Mouse (Mus musculus) forebrain, postnatal 0 days (tissue): ENCODE measurements around the gene Cldn14. TPM values are rescaled to one million over a fixed set of nuclear protein-coding genes. Genes with fewer than 3 reads are reported as not detected.

Experiments
- ATAC-seq: fragments of 200-750 bp; cut with Nextera tagmentation; 2 replicates; pipeline ENCODE4 v1.8.0; 2017; ENCODE audit warnings: mild to moderate bottlenecking, moderate library complexity
- DNase-seq: peaks from one replicate; pipeline ENCODE4 v3.0.0-alpha.2; 2015
- H3K27ac ChIP-seq: fragments of 300-500 bp; sonication (generic); 2 replicates; pipeline ENCODE4 v1.5.1; 2014; ENCODE audit warnings: low read depth, mild to moderate bottlenecking, antibody characterized with exemption, low read length, moderate library complexity, mixed read lengths
- H3K27me3 ChIP-seq: fragments of 300-500 bp; sonication (generic); 2 replicates; pipeline ENCODE4 v1.6.1; 2014; ENCODE audit warnings: mild to moderate bottlenecking, low read length, mixed read lengths; ENCODE audit not compliant: insufficient read depth
- H3K36me3 ChIP-seq: fragments of 300-500 bp; sonication (generic); 2 replicates; pipeline ENCODE4 v1.6.1; 2014; ENCODE audit warnings: mild to moderate bottlenecking, moderate library complexity; ENCODE audit not compliant: insufficient read depth
- H3K4me1 ChIP-seq: fragments of 300-500 bp; sonication (generic); 2 replicates; pipeline ENCODE4 v1.6.1; 2014; ENCODE audit warnings: antibody characterized with exemption; ENCODE audit not compliant: insufficient read depth
- H3K4me2 ChIP-seq: fragments of 300-500 bp; sonication (generic); 2 replicates; pipeline ENCODE4 v1.6.1; 2014; ENCODE audit warnings: low read depth, mild to moderate bottlenecking, moderate library complexity
- H3K4me3 ChIP-seq: fragments of 300-500 bp; sonication (generic); 2 replicates; pipeline ENCODE4 v1.5.1; 2014; ENCODE audit warnings: low read depth, low read length, mixed read lengths
- H3K9ac ChIP-seq: fragments of 300-500 bp; sonication (generic); 2 replicates; pipeline ENCODE4 v1.6.1; 2014; ENCODE audit warnings: mild to moderate bottlenecking
- H3K9me3 ChIP-seq: fragments of 300-500 bp; sonication (generic); 2 replicates; pipeline ENCODE4 v1.6.1; 2016; ENCODE audit warnings: low read length
- CTCF ChIP-seq: sonication (generic); IDR thresholded peaks from 2 replicates; pipeline ENCODE4 v1.5.1; 2016; ENCODE audit warnings: antibody characterized with exemption, control low read depth, low read depth
- WGBS: fragments of 180-500 bp; shearing (Covaris S2); extraction: QIAGEN DNeasy Blood & Tissue Kit; methylation state at CpG from one replicate; pipeline ENCODE4 v1.1.7; 2014; 5-methylcytosine and 5-hydroxymethylcytosine counted together
- polyA plus RNA-seq: library from polyadenylated mRNA; unstranded; fragments of >200 nt; fragmentation: Nextera tagmentation; extraction: Ambion mirVana; gene quantifications from 2 replicates; pipeline ENCODE4 v1.2.1, GENCODE M21; 2015
- total RNA-seq: library from RNA; depleted of rRNA; stranded (reverse); fragments of >200 nt; gene quantifications from 2 replicates; pipeline ENCODE4 v1.2.3, GENCODE M21; 2014

Gene Cldn14
- total and polyA plus RNA-seq, 2 experiments from 2014 or later = not detected

DNA sequence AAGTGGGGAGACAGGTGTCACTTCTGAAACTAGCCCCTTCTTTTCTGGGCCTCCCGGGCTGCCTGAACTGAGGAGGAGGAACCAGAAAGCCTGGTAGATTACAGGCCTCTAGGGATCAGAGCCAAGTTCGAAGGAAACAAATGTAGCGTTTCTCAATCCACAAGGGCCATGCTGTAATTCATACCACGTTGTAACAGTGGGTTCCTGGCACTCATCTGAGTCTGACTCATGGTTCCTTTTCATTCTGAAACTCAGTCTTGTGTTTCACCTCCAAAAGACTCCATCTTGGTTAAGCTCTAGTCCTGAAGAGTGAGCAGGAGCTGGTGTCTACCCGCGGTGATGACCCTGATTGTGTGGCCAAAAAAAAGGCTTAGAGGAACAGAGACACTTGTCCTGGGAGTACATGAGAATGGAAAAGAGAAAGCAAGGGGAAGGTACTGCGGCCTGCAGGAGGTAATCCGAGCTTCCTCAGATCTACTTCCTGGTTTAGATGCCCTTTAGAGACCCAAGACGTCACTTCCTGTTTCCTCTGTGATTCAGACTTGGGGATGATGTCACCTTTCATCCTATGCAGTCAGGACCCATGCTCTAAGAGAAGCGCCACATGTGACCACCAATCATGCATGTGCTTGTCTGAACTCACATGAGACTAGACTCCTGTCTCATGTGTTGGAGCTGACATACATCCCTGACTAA lies 94.6 kb downstream of the Cldn14 start:
- Histone ChIP-seq H3K4me2 (no peak overlapping the region), H3K4me1 (no peaks in the 10 kb centered on the region), H3K9me3 (no peaks in the 10 kb centered on the region), H3K27me3 (no peaks in the 10 kb centered on the region), H3K36me3 (no peaks in the 10 kb centered on the region), H3K27ac (no peak overlapping the region), H3K4me3 (no peak overlapping the region), H3K9ac (no peak overlapping the region)
- TF ChIP-seq CTCF = no peak
- ATAC-seq = no peak
- no peak for DNase-seq
- 70% methylated on average over 10 of the region's 10 CpGs for WGBS

DNA sequence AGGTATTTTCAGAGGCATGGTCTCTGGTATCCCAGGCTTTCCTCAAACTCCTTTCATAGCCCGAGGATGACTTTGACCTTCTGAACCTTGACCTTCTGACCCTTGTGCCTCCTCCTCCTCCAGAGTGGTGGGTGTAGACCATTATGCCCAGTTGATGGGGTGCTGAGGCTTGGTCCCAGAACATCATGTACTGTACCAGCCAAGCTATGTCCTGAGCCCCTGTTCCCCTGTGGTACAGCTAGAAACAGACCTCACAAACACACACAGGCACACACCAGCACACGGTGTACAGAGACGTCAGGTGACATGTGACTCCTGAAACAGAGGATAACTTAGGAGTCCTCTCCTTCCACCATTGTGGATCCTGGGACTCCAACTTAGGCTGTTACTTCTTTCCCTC lies 95.8 kb downstream of the Cldn14 start:
- no peak overlapping the region for H3K4me2 ChIP-seq
- no peak for TF ChIP-seq CTCF
- WGBS = 84% methylated on average over 3 of the region's 3 CpGs
- ATAC-seq = no peak
- H3K36me3 ChIP-seq = no peaks in the 10 kb centered on the region
- H3K27ac ChIP-seq = no peak overlapping the region
- no peak for DNase-seq
- H3K4me3 ChIP-seq = no peak overlapping the region
- no peaks in the 10 kb centered on the region for H3K4me1 ChIP-seq
- H3K9ac ChIP-seq = no peak overlapping the region
- no peaks in the 10 kb centered on the region for H3K27me3 ChIP-seq
- H3K9me3 ChIP-seq = no peaks in the 10 kb centered on the region

DNA sequence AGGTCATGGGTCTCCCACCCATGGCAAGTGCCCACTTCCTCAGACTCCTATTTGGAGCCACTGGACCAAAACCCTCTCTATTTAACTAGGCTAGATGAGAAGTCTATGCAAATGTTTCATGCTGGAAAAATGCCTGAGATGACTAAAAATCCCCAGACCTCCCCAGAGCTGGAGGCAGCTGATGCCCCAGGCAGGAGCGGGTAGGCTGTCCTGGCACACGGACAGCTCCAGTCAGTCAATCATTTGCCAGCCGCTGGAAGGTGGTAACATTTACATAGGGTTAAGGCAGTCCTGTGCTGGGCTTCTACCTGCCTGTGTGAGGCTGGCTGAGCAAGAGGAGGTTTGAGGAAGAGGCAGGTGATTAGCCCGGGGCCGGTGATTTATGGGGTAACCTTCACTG lies 96.5 kb downstream of the Cldn14 start:
- no peak for TF ChIP-seq CTCF
- Histone ChIP-seq H3K9ac (no peak overlapping the region), H3K4me3 (no peak overlapping the region), H3K27ac (no peak overlapping the region), H3K36me3 (no peaks in the 10 kb centered on the region), H3K4me1 (peaks cover 3% of the 10 kb centered on the region; the same call in 1 of the 2 replicates), H3K27me3 (no peaks in the 10 kb centered on the region), H3K4me2 (no peak overlapping the region), H3K9me3 (no peaks in the 10 kb centered on the region)
- DNase-seq (no peak), ATAC-seq (no peak)
- 52% methylated on average over 5 of the region's 5 CpGs for WGBS

DNA sequence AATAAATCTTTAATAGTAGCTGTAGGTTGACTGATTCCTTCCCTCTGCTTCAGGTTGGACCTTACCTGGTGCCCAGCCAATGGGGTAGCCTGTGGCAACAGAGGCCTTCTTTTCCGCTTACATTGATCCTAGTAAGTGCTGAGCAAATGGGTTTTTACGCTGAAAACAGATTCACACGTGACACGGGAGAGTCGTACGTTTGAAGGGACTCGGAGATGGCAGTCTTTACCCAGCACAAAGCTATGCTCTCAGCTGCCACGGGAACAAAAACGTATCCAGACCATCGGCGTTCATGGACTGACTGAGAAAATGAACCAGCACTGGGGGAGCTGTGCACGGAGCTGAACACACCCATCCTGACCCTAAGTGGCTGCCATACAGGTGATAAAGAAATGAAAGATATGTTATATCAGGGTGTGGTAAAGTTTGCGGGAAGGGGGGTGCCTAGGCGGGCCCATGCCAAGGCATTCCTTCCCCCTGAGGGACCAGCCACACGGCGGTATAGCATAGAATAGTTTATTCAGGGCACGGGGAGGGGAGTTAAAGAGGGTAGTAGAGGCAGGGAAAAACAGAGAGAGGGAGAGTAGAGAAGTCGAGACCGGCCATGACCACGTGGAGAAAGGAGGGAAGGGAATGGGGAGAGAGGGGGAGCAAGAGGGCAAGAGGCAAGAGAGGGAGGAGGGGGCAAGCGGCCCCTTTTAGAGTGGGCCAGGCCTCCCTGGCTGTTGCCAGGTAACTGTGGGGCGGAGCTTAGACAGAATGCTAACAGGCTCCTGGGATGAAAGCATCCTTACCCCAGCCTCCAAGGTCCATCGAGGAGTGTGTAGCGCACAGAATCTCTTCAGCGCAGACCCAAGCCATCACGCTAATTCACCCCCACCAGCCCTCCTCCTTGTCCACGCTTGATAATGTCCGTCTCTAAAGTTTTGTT lies 97.6 kb downstream of the Cldn14 start:
- TF ChIP-seq CTCF = no peak
- no peak overlapping the region for H3K4me3 ChIP-seq
- no peak overlapping the region for H3K9ac ChIP-seq
- DNase-seq (no peak), ATAC-seq (no peak)
- H3K36me3 ChIP-seq = no peaks in the 10 kb centered on the region
- H3K9me3 ChIP-seq = no peaks in the 10 kb centered on the region
- 69% methylated on average over 28 of the region's 28 CpGs for WGBS
- no peaks in the 10 kb centered on the region for H3K27me3 ChIP-seq
- H3K27ac ChIP-seq = no peak overlapping the region
- H3K4me1 ChIP-seq = peaks cover 6% of the 10 kb centered on the region; the same call in 1 of the 2 replicates
- H3K4me2 ChIP-seq = no peak overlapping the region

DNA sequence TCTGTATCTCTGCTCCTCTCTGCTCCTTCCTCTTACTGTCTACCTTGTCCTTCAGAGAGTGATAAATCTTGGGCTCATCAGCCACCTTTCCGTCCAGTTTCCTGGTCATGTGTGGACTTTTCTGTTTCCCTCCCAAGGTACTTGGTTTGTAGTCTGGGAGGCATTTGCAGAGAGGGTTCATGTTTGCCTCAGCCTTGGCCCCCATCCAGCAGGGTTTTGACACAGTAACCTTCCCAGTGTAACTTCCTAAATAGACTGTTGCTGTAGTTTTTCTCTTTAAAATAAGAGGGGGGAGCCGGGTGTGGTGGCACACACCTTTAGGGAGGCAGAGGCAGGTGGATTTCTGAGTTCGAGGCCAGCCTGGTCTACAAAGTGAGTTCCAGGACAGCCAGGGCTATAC lies 98.7 kb downstream of the Cldn14 start:
- DNase-seq (no peak), ATAC-seq (no peak)
- H3K4me3 ChIP-seq = no peak overlapping the region
- no peaks in the 10 kb centered on the region for H3K36me3 ChIP-seq
- H3K9ac ChIP-seq = no peak overlapping the region
- TF ChIP-seq CTCF = no peak
- H3K4me2 ChIP-seq = no peak overlapping the region
- no peak overlapping the region for H3K27ac ChIP-seq
- H3K9me3 ChIP-seq = no peaks in the 10 kb centered on the region
- WGBS = 87% methylated on average over 3 of the region's 3 CpGs
- H3K27me3 ChIP-seq = no peaks in the 10 kb centered on the region
- peaks cover 6% of the 10 kb centered on the region; the same call in 1 of the 2 replicates for H3K4me1 ChIP-seq

DNA sequence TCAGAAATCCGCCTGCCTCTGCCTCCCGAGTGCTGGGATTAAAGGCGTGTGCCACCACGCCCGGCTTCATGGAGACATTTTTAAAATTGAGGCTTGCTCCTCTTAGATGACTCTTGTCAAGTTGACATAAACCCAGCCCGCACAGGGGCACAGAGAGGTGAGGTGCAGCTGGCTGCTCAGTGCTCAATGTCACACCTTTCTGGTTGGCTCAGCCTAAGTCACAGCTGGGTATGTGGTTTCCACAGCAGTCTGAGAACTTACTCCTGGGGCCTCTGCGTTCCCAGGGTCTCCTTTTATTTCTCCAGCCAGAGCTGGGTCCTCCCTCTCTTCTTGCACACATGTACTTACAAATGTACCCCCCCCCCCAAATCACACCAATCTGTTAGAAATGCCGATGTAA lies 100.4 kb downstream of the Cldn14 start:
- Histone ChIP-seq H3K4me1 (peaks cover 6% of the 10 kb centered on the region; the same call in 1 of the 2 replicates), H3K27me3 (no peaks in the 10 kb centered on the region), H3K4me2 (no peak overlapping the region), H3K36me3 (no peaks in the 10 kb centered on the region), H3K9me3 (no peaks in the 10 kb centered on the region), H3K4me3 (no peak overlapping the region), H3K9ac (no peak overlapping the region), H3K27ac (no peak overlapping the region)
- DNase-seq (no peak), ATAC-seq (no peak)
- WGBS = 90% methylated on average over 8 of the region's 8 CpGs
- no peak for TF ChIP-seq CTCF

DNA sequence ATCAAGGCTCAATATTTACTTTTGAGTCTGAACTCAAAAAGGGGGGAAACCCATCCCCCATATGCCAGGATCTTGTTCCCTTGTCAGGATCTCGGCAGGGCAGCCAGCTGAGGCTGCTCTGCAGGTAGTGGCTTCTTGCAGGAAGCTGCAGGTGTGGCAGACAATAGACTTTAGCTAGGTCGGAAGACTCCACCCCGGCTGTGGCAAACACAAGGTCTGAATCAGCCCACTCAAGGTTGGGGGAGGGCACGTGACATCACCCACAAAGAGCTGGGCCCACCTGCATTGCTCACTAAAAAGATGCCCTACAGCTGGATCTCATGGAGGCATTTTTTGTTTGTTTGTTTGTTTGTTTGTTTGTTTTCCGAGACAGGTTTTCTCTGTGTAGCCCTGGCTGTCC lies 100.9 kb downstream of the Cldn14 start:
- Histone ChIP-seq H3K27me3 (no peaks in the 10 kb centered on the region), H3K9me3 (no peaks in the 10 kb centered on the region), H3K27ac (no peak overlapping the region), H3K4me2 (no peak overlapping the region), H3K4me3 (no peak overlapping the region), H3K36me3 (no peaks in the 10 kb centered on the region), H3K4me1 (peaks cover 6% of the 10 kb centered on the region; the same call in 1 of the 2 replicates), H3K9ac (no peak overlapping the region)
- DNase-seq (no peak), ATAC-seq (no peak)
- 81% methylated on average over 5 of the region's 5 CpGs for WGBS
- no peak for TF ChIP-seq CTCF
